Mouse (Mus musculus): ENCODE results near the gene Rell1. TPM values are rescaled to one million over a fixed set of nuclear protein-coding genes. Genes with fewer than 3 reads are reported as not detected.

The Rell1 gene
- polyA plus RNA-seq, 1 experiment from 2014 or later, result 15.0 TPM

- Histone ChIP-seq H3K4me3 (no peak overlapping the region), H3K27me3 (ENCODE audit: low read depth, poor library complexity, severe bottlenecking) (no peaks in the 10 kb centered on the region), H3K4me1 (no peaks in the 10 kb centered on the region), H3K9me3 (replicated peaks) (no peaks in the 10 kb centered on the region), H3K27ac (no peak overlapping the region), H3K36me3 (no peaks in the 10 kb centered on the region)
- 93% methylated on average over 4 of the region's 4 CpGs for WGBS
- DNase-seq (ENCODE audit: low spot score), result no peak
These were observed 92.6 kb downstream of the Rell1 start for GRCm38 (mm10) chr5:63876081-63876480.

GRCm38 (mm10) chr5:63874880-63875279 lies 93.8 kb downstream of the Rell1 start:
- DNase-seq (ENCODE audit: low spot score), result no peak
- WGBS, result 86% methylated on average over 16 of the region's 16 CpGs

GRCm38 (mm10) chr5:63872176-63872932 lies 96.3 kb downstream of the Rell1 start:
- H3K27ac ChIP-seq, result no peak overlapping the region
- H3K4me1 ChIP-seq, result peaks cover 6% of the 10 kb centered on the region
- no peaks in the 10 kb centered on the region for H3K27me3 ChIP-seq (ENCODE audit: low read depth, poor library complexity, severe bottlenecking)
- WGBS, result 65% methylated on average over 17 of the region's 17 CpGs
- DNase-seq (ENCODE audit: low spot score), result no peak
- H3K9me3 ChIP-seq (replicated peaks), result no peaks in the 10 kb centered on the region
- no peaks in the 10 kb centered on the region for H3K36me3 ChIP-seq
- H3K4me3 ChIP-seq, result no peak overlapping the region

More at GRCm38 (mm10) chr5:63874880-63875279, 93.8 kb downstream of the Rell1 start:
- Histone ChIP-seq H3K4me1 (no peaks in the 10 kb centered on the region), H3K4me3 (no peak overlapping the region), H3K36me3 (no peaks in the 10 kb centered on the region), H3K27ac (no peak overlapping the region), H3K27me3 (ENCODE audit: low read depth, poor library complexity, severe bottlenecking) (no peaks in the 10 kb centered on the region), H3K9me3 (replicated peaks) (no peaks in the 10 kb centered on the region)

GRCm38 (mm10) chr5:63867421-63867820 lies 101.3 kb downstream of the Rell1 start:
- peaks cover 15% of the 10 kb centered on the region for H3K4me1 ChIP-seq
- H3K9me3 ChIP-seq (replicated peaks), result no peaks in the 10 kb centered on the region
- DNase-seq (ENCODE audit: low spot score), result peak; percentile 47
- H3K36me3 ChIP-seq, result no peaks in the 10 kb centered on the region
- 19% methylated on average over 3 of the region's 3 CpGs for WGBS
- peak overlapping the region; percentile 32 for H3K27ac ChIP-seq
- no peak overlapping the region for H3K4me3 ChIP-seq
- no peaks in the 10 kb centered on the region for H3K27me3 ChIP-seq (ENCODE audit: low read depth, poor library complexity, severe bottlenecking)

- H3K4me1 ChIP-seq, result no peaks in the 10 kb centered on the region; the same call in 1 of the 2 replicates
- WGBS, result 92% methylated on average over 8 of the region's 8 CpGs
- no peaks in the 10 kb centered on the region for H3K9me3 ChIP-seq (replicated peaks)
- H3K27ac ChIP-seq, result no peak overlapping the region
- no peak for DNase-seq (ENCODE audit: low spot score)
- no peaks in the 10 kb centered on the region for H3K36me3 ChIP-seq
- no peak overlapping the region for H3K4me3 ChIP-seq
- no peaks in the 10 kb centered on the region for H3K27me3 ChIP-seq (ENCODE audit: low read depth, poor library complexity, severe bottlenecking)
These were observed 109.8 kb downstream of the Rell1 start for GRCm38 (mm10) chr5:63858901-63859300.

Other genes starting within 250 kb of the Rell1 start
- 1.8 and 3.0 TPM in 2 replicates for gene 0610040J01Rik, start 156.5 kb downstream of the Rell1 start, polyA plus RNA-seq (2016; fragmentation: Nextera tagmentation; extraction: Ambion mirVana)
- 22.5 and 26.8 TPM in 2 replicates for gene Pgm2, start 124.1 kb upstream of the Rell1 start, polyA plus RNA-seq (2016; fragmentation: Nextera tagmentation; extraction: Ambion mirVana)
- 31.8 and 35.0 TPM in 2 replicates for gene Tbc1d1, start 187.4 kb upstream of the Rell1 start, polyA plus RNA-seq (2016; fragmentation: Nextera tagmentation; extraction: Ambion mirVana)

Measured in limb, embryonic 10.5 days (tissue).